Mouse (Mus musculus): Measurements from ENCODE around the gene Sfmbt2. TPM values are rescaled to one million over a fixed set of nuclear protein-coding genes. Genes with fewer than 3 reads are reported as not detected.
A peak's percentile ranks its signal among the peaks of the same experiment; 100 is the strongest.

Gene Sfmbt2
- polyA plus RNA-seq, 1 experiment from 2014 or later: 1.3 TPM

GRCm38 (mm10) chr2:10441811-10442210 lies 71.5 kb downstream of the Sfmbt2 start:
- H3K9ac ChIP-seq: no peak overlapping the region
- H3K4me1 ChIP-seq (replicated peaks): no peaks in the 10 kb centered on the region
- no peaks in the 10 kb centered on the region for H3K9me3 ChIP-seq
- no peak for ATAC-seq
- 81% methylated on average over 9 of the region's 9 CpGs for WGBS
- no peak overlapping the region for H3K27ac ChIP-seq
- H3K4me2 ChIP-seq (replicated peaks): no peak overlapping the region
- no peaks in the 10 kb centered on the region for H3K36me3 ChIP-seq
- no peaks in the 10 kb centered on the region for H3K27me3 ChIP-seq (replicated peaks)
- H3K4me3 ChIP-seq (replicated peaks): no peak overlapping the region

- H3K4me3 ChIP-seq (replicated peaks): no peak overlapping the region
- H3K27me3 ChIP-seq (replicated peaks): no peaks in the 10 kb centered on the region
- no peak overlapping the region for H3K27ac ChIP-seq
- no peaks in the 10 kb centered on the region for H3K9me3 ChIP-seq
- no peak overlapping the region for H3K9ac ChIP-seq
- WGBS: 68% methylated on average over 3 of the region's 3 CpGs
- no peak overlapping the region for H3K4me2 ChIP-seq (replicated peaks)
- ATAC-seq: no peak
- no peaks in the 10 kb centered on the region for H3K36me3 ChIP-seq
- no peaks in the 10 kb centered on the region for H3K4me1 ChIP-seq (replicated peaks)
Measured at GRCm38 (mm10) chr2:10453577-10453976, 83.3 kb downstream of the Sfmbt2 start.

GRCm38 (mm10) chr2:10458309-10458708 lies 88.0 kb downstream of the Sfmbt2 start:
- H3K4me2 ChIP-seq (replicated peaks): no peak overlapping the region
- H3K36me3 ChIP-seq: no peaks in the 10 kb centered on the region
- H3K4me1 ChIP-seq (replicated peaks): no peaks in the 10 kb centered on the region
- H3K4me3 ChIP-seq (replicated peaks): no peak overlapping the region
- H3K9ac ChIP-seq: no peak overlapping the region
- no peaks in the 10 kb centered on the region for H3K27me3 ChIP-seq (replicated peaks)
- no peak overlapping the region for H3K27ac ChIP-seq
- 89% methylated on average over 12 of the region's 12 CpGs for WGBS
- no peak for ATAC-seq
- H3K9me3 ChIP-seq: no peaks in the 10 kb centered on the region

GRCm38 (mm10) chr2:10516516-10516915 lies 146.2 kb downstream of the Sfmbt2 start:
- H3K27ac ChIP-seq: no peak overlapping the region
- no peak overlapping the region for H3K4me2 ChIP-seq (replicated peaks)
- no peaks in the 10 kb centered on the region for H3K9me3 ChIP-seq
- H3K4me1 ChIP-seq (replicated peaks): no peaks in the 10 kb centered on the region
- peak; percentile 90 for ATAC-seq
- H3K27me3 ChIP-seq (replicated peaks): no peaks in the 10 kb centered on the region
- H3K4me3 ChIP-seq (replicated peaks): no peak overlapping the region
- 77% methylated on average over 2 of the region's 2 CpGs for WGBS
- H3K9ac ChIP-seq: no peak overlapping the region
- H3K36me3 ChIP-seq: no peaks in the 10 kb centered on the region

DNA sequence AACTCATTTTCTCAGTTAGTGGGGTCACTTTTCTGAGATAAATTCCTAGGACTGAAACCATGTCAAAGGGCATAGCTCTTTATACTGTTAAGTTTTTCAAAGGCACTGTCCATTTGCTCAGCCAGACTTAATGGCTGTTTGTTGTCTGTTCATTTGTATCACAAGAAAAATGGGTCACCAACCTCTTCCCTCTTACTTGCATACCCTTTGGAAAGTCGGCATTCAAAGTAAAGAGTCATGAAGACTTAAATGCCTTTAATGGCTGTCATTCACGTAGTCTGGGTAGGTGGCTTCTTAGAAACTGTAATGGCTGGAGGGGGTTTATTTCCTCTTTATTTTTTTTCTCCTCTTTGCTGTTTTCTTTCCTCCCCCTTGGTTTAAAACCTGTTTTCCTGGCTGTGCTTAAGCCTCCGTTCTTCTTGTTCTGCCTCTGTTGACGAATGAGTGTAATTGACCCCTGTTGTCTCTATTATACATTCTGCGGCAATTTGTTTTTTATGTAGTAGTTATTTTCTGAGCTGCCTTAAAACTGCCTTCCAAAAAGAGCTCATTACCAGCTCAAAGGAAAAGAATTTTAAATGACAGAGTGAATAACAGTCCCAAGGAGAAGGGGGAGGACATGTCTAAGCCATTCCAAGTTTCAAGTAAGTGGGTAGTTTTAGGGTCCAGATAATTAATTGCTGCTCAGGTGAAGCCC lies 151.6 kb downstream of the Sfmbt2 start:
- Histone ChIP-seq H3K27me3 (replicated peaks) (no peaks in the 10 kb centered on the region), H3K4me1 (replicated peaks) (no peaks in the 10 kb centered on the region), H3K4me3 (replicated peaks) (no peak overlapping the region), H3K27ac (no peak overlapping the region), H3K9me3 (no peaks in the 10 kb centered on the region), H3K36me3 (no peaks in the 10 kb centered on the region), H3K4me2 (replicated peaks) (no peak overlapping the region), H3K9ac (no peak overlapping the region)
- WGBS: 64% methylated on average over 5 of the region's 5 CpGs
- no peak for ATAC-seq

DNA sequence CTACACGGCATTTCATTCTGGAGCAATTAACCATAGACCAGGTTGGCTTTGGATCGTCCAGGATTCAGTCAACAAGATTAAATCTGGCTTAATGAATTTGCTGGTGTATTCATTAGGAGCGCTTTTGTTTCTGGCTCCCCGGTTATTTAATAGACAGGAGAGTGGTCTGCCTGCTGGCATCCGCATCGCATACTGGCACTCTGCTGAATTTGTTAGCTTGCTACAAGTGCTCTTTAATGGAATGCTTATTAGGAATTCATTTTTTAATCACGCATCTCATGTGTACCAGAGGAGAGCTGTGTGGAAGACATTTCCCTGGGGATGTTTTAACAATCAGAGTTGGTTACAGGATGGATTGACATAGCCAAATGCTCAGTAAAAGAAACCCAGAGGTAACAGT lies 155.3 kb downstream of the Sfmbt2 start:
- H3K27ac ChIP-seq: no peak overlapping the region
- no peaks in the 10 kb centered on the region for H3K36me3 ChIP-seq
- H3K9ac ChIP-seq: no peak overlapping the region
- ATAC-seq: no peak
- H3K4me1 ChIP-seq (replicated peaks): no peaks in the 10 kb centered on the region
- no peaks in the 10 kb centered on the region for H3K27me3 ChIP-seq (replicated peaks)
- no peaks in the 10 kb centered on the region for H3K9me3 ChIP-seq
- no peak overlapping the region for H3K4me2 ChIP-seq (replicated peaks)
- H3K4me3 ChIP-seq (replicated peaks): no peak overlapping the region
- 86% methylated on average over 7 of the region's 7 CpGs for WGBS

DNA sequence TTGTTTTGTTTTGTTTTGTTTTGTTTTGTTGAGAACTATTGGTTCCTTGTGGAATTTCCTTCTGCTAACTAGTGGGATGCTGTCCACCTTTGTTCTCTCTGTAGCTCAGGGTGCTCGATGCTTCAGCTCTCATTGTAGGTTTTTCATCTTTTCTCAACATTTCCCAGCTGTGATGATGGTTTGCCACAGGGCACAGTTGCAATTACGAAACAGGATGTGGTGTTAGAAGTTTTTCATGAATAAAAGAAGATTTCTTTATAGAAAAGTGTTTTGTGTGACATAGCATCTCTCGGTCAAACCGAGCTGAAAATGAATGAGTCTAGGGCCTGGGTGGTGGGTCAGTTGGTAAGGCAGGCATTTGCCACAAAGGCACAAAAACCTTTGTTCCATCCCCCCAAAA lies 171.5 kb downstream of the Sfmbt2 start:
- Histone ChIP-seq H3K9ac (no peak overlapping the region), H3K36me3 (no peaks in the 10 kb centered on the region), H3K4me3 (replicated peaks) (no peak overlapping the region), H3K4me1 (replicated peaks) (no peaks in the 10 kb centered on the region), H3K27me3 (replicated peaks) (no peaks in the 10 kb centered on the region), H3K9me3 (no peaks in the 10 kb centered on the region), H3K27ac (no peak overlapping the region), H3K4me2 (replicated peaks) (no peak overlapping the region)
- ATAC-seq: no peak
- WGBS: 83% methylated on average over 4 of the region's 4 CpGs

- no peaks in the 10 kb centered on the region for H3K36me3 ChIP-seq
- 62% methylated on average over 7 of the region's 7 CpGs for WGBS
- H3K4me3 ChIP-seq (replicated peaks): no peak overlapping the region
- no peak overlapping the region for H3K27ac ChIP-seq
- H3K9ac ChIP-seq: no peak overlapping the region
- no peak for ATAC-seq
- H3K4me1 ChIP-seq (replicated peaks): no peaks in the 10 kb centered on the region
- H3K27me3 ChIP-seq (replicated peaks): no peaks in the 10 kb centered on the region
- H3K4me2 ChIP-seq (replicated peaks): no peak overlapping the region
- no peaks in the 10 kb centered on the region for H3K9me3 ChIP-seq
Measured at GRCm38 (mm10) chr2:10542388-10542787, 172.1 kb downstream of the Sfmbt2 start.

DNA sequence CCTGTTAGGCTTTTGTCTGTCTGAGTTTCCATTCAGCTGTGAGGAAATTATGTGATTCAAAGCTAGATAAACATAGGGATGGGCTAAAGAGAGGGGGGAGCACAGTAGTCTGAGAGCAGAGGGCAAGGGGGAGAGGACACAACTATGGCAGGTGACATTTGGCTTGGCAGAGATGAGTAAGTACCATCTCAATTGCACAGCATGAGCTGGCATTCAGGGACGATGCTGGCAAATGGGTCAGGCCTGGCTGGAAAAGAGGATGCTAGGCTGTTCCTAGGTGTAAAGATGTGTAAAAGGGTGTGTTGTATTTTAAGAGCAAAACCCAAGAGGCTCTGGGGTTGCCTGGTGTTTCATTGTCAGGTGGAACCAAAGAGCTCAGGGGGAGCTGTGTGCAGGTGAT lies 188.5 kb downstream of the Sfmbt2 start:
- H3K4me3 ChIP-seq (replicated peaks): no peak overlapping the region
- H3K4me1 ChIP-seq (replicated peaks): no peaks in the 10 kb centered on the region
- no peak for ATAC-seq
- H3K9ac ChIP-seq: no peak overlapping the region
- no peaks in the 10 kb centered on the region for H3K36me3 ChIP-seq
- no peak overlapping the region for H3K27ac ChIP-seq
- no peak overlapping the region for H3K4me2 ChIP-seq (replicated peaks)
- 89% methylated on average over 1 of the region's 1 CpGs for WGBS
- no peaks in the 10 kb centered on the region for H3K9me3 ChIP-seq
- H3K27me3 ChIP-seq (replicated peaks): no peaks in the 10 kb centered on the region

- no peaks in the 10 kb centered on the region for H3K4me1 ChIP-seq (replicated peaks)
- H3K9ac ChIP-seq: no peak overlapping the region
- H3K4me2 ChIP-seq (replicated peaks): no peak overlapping the region
- H3K27ac ChIP-seq: no peak overlapping the region
- H3K4me3 ChIP-seq (replicated peaks): no peak overlapping the region
- no peaks in the 10 kb centered on the region for H3K27me3 ChIP-seq (replicated peaks)
- H3K9me3 ChIP-seq: no peaks in the 10 kb centered on the region
- 77% methylated on average over 3 of the region's 3 CpGs for WGBS
- H3K36me3 ChIP-seq: no peaks in the 10 kb centered on the region
- ATAC-seq: no peak
Measured at GRCm38 (mm10) chr2:10565491-10565890, 195.2 kb downstream of the Sfmbt2 start.

DNA sequence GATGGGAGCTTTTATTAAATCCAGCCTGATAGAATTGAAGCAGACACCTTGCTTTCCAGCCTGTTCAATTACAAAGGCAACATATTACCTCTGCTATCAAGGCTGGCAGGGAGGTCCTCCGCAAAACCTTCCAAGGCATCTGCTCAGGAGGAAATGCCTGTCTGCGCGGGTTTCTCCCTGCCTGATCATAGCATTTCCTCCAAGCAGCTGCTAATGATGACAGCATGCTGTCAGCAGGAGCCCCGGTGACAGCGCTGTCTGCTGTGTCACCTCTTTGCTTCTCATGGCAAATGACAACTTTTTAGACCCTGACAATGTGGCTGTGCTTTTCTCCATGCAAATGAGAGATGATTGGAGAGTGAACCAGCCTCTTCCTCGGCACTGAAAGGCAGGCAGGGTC lies 199.1 kb downstream of the Sfmbt2 start:
- Histone ChIP-seq H3K27me3 (replicated peaks) (no peaks in the 10 kb centered on the region), H3K9ac (no peak overlapping the region), H3K27ac (no peak overlapping the region), H3K36me3 (no peaks in the 10 kb centered on the region), H3K4me3 (replicated peaks) (no peak overlapping the region), H3K4me1 (replicated peaks) (no peaks in the 10 kb centered on the region), H3K9me3 (no peaks in the 10 kb centered on the region), H3K4me2 (replicated peaks) (no peak overlapping the region)
- 53% methylated on average over 6 of the region's 6 CpGs for WGBS
- ATAC-seq: no peak

DNA sequence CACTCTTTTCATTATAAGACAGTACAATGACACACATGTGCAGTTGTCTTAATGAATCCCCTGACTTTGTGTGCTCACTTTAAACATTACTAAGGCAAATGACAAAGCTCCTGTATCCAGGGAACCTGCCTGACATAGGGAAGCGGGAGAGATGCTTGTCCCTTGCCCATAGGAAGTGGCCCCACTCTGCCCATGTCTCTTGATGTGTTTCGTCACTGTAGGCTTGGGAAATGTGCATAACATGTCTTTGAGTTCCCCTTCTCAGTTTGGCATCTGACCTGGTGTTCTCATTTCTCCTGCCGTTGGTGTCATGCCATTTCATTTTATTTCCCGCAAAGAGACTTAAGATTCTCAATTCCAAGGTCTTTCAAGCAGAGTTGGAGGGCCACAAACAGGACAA lies 202.0 kb downstream of the Sfmbt2 start:
- no peaks in the 10 kb centered on the region for H3K27me3 ChIP-seq (replicated peaks)
- no peak for ATAC-seq
- H3K27ac ChIP-seq: no peak overlapping the region
- no peaks in the 10 kb centered on the region for H3K4me1 ChIP-seq (replicated peaks)
- H3K4me3 ChIP-seq (replicated peaks): no peak overlapping the region
- no peak overlapping the region for H3K4me2 ChIP-seq (replicated peaks)
- H3K9ac ChIP-seq: no peak overlapping the region
- no peaks in the 10 kb centered on the region for H3K9me3 ChIP-seq
- H3K36me3 ChIP-seq: no peaks in the 10 kb centered on the region
- 87% methylated on average over 4 of the region's 4 CpGs for WGBS

GRCm38 (mm10) chr2:10575962-10576740 lies 205.8 kb downstream of the Sfmbt2 start:
- H3K4me3 ChIP-seq (replicated peaks): no peak overlapping the region
- H3K27me3 ChIP-seq (replicated peaks): no peaks in the 10 kb centered on the region
- H3K9me3 ChIP-seq: no peaks in the 10 kb centered on the region
- no peak overlapping the region for H3K27ac ChIP-seq
- ATAC-seq: no peak
- 73% methylated on average over 3 of the region's 3 CpGs for WGBS
- H3K36me3 ChIP-seq: no peaks in the 10 kb centered on the region
- no peak overlapping the region for H3K4me2 ChIP-seq (replicated peaks)
- no peak overlapping the region for H3K9ac ChIP-seq
- H3K4me1 ChIP-seq (replicated peaks): no peaks in the 10 kb centered on the region
